Mouse (Mus musculus) thymus, postnatal 36 days (tissue): ENCODE measurements around the gene Plppr3.
"Not testable (repeated sequence)": the region's sequence is repeated elsewhere in the genome, so short reads cannot be mapped to it uniquely, and the experiment has no call there.

Experiments used
- DNase-seq, 2 experiments: peaks; one replicate each; pipeline ENCODE4 v3.0.0; 2022; ENCODE audit warnings: mixed read lengths in 2 of 2

Plppr3 gene

DNA sequence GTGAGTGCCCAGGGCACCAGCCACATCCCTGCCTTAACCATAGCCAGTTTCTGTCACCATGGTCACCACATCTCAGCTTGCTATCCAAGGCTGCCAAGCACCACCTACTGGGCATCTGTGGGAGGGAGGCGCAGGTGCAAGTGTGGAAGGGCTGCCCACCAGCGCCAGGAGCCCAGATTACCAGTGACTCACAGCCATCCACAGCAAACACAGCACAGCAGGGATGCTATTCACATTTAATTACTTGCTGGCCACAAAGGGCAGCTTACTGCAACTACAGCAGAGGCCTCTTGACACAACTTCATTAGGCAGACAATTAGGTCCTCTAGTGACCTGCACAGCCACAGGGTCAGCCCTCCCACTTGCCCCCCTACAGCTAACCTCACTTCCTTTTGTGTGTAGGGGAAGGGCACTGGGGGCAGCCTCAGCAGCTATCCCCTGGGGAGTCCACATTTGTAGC, 26.5 kb upstream of the Plppr3 start:
- DNase-seq: no peak

GRCm38 (mm10) chr10:79897316-79898245, 23.1 kb upstream of the Plppr3 start:
- DNase-seq: no peak

DNA sequence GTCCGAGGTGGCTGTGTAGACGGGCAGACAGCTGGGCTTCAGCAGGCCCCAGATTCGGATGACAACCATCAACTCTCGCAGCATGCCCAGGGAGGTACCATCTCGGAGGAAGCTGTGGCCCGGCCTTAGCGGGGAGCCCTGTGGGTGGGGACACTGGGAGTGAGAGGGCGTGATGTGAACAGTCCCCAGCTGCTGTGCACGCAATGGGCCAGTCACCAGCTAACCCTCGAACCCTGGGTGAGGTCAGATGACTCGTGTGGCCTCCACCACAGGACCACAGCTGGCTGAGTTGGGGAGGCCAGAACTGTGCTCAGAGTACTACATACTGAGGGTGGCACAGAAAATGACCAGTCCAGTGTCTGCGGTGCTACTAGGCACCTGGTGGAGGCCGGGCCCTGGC, 22.4 kb upstream of the Plppr3 start:
- no peak for DNase-seq

- DNase-seq: no peak
Observed at GRCm38 (mm10) chr10:79896306-79896705, 21.9 kb upstream of the Plppr3 start.

GRCm38 (mm10) chr10:79892451-79893118, 18.2 kb upstream of the Plppr3 start:
- peak; percentile 82 to 84 for DNase-seq

DNA sequence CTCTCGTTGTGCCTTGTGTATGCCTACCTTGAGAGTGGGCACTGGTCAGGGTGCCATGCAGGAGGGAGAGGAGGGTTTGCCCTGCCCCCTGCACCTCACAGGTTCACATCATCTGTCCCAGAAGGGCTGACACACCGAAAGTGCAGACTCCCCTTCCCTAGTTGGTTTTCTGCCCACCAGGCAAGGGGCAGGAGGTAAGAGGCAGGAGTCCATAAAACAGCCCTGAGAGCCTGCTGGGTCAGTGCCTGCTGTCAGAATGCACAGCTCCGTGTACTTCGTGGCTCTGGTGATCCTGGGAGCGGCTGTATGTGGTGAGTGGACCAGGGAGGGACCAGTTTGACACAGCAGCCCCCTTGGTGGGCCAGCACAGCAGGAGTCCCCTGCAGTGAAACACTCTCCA, 16.2 kb upstream of the Plppr3 start, which contains the start of gene Cfd:
Gene Cfd (plus strand): TSS at position 184 of the 400 bp plus-strand sequence.
- no peak for DNase-seq

DNA sequence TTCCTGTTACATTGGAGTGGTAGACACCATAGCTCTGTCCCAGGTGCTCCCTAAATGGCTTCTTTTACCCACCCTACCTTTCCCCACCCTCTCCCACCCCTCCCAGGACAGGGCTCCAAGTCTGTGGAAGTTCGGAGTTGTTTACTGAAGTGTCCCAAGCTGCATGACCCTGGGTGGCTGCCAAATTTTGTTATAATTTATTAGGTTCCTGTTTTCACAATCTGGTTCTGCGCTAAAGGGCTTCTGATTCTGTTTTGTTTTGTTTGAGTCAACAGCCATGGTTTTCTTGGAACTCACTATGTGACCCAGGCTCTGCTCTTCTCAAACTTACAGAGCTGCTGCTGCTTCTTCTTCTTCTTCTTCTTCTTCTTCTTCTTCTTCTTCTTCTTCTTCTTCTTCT, 15.0 kb upstream of the Plppr3 start:
- DNase-seq: no peak

DNA sequence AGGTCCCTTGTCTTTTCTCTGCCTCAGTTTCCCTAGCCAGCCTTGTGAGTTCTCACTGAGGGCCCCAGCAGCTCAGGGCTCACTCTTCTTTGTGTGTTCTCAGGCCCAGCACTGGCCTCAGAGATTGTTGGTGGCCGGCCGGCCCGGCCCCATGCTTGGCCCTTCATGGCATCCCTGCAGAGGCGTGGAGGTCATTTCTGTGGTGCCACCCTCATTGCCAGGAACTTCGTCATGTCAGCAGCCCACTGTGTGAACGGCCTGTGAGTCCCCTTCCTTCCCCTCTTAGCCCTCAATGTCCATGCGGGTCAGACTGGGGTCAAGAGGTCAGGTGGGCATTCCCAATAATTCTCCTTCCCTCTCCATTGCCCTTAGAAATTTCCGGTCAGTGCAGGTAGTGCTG, 12.2 kb upstream of the Plppr3 start:
- DNase-seq: no peak

- DNase-seq: no peak
Observed at GRCm38 (mm10) chr10:79886054-79886453, 11.6 kb upstream of the Plppr3 start, which contains the start of gene Elane. Gene Elane, plus strand, starts transcription at chr10:79886247.

GRCm38 (mm10) chr10:79884938-79885337, 10.5 kb upstream of the Plppr3 start:
- DNase-seq: not testable (repeated sequence)

GRCm38 (mm10) chr10:79884446-79884845, 10.0 kb upstream of the Plppr3 start:
- no peak for DNase-seq

- DNase-seq: peak; percentile 64 to 68
Observed at GRCm38 (mm10) chr10:79883297-79884084, 9.1 kb upstream of the Plppr3 start.

DNA sequence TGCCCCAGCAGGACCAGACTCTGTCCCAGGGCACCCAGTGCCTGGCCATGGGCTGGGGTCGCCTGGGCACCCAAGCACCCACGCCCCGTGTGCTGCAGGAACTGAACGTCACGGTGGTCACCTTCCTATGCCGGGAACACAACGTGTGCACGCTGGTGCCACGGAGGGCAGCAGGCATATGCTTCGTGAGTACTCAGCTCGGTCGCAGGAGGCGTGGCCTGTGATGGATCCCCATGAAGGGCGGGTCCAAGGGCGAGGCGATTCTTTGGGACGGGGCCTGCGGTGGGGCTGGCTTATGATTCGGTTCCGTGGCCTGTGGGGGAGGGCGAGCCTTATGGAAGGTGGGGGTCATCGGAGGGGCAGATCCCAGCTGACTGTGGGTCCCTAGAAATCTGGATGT, 7.5 kb upstream of the Plppr3 start:
- DNase-seq: no peak

- peak in 1 of 2 experiments; percentile 20 for DNase-seq
Observed at GRCm38 (mm10) chr10:79880721-79881120, 6.3 kb upstream of the Plppr3 start.

DNA sequence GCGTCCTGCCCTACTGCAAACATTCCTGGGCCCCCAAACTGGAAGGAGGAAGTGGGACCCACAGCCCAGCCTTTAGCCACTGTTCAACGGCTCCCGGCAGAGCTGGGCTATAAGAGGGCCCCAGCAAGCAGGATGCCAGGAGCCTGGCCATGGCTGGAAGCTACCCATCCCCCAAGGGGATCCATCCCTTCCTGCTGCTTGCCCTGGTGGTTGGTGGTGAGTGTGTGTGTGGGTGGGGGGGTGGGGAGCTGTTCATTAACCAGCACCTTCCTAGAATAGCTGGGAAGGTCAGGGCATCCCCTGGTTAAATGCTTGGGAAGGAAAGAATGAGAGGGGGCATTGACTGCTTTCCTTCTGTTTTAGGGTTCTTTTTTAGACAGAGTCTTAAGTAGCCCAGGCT, 5.1 kb upstream of the Plppr3 start:
- no peak for DNase-seq

- no peak for DNase-seq
Observed at GRCm38 (mm10) chr10:79877757-79878156, 3.3 kb upstream of the Plppr3 start.

GRCm38 (mm10) chr10:79877174-79877573, 2.7 kb upstream of the Plppr3 start:
- DNase-seq: no peak

DNA sequence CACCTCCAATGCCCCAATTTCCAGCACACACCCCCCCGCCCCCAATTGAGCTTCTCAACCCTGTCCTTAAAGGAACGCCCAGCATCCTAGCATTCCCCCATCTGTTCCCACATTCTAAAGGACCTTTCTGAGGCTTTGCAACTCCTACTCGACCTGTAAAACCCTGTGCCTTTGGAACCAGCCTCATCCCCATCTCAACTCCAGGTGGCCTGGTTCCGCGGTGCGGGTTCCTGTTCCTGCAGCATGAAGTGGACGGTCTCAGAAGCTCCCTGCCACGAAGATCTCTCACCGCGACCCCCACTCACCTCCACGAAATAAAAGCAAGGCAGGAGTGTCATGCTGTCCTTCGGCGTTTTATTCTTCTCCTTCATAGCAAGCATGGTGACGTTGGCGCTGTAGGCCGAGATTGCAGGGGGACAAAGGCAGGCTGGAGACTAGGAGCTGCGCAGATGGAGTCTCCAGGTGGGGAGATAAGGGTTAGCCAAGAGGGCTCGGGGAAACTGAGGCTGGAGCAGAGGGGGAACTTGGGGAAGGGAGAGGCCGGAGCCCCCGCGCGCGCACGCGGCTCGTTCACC, 632 bp downstream of the Plppr3 start:
- DNase-seq: no peak

GRCm38 (mm10) chr10:79873313-79873712, 1.1 kb downstream of the Plppr3 start:
- DNase-seq: no peak

DNA sequence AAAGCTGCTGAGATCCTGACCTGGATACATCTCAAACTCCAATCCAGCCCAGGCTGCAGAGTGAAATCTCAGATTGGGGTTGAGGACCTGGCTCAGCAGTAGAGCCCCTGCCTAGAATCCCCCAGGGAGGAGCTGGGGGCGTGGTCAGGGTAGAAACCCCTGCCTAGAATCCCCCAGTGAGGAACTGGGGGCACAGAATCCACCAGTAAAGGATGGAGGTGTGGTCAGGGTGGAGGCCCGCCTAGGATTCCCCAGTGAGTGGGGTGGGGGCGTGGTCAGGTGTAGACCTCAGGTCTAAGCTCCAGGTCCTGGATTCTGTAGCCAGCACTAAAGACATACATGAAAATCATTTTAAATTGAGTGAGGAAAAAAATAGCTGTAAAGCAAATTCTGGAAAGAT, 1.6 kb downstream of the Plppr3 start:
- no peak for DNase-seq

- DNase-seq: no peak
Observed at GRCm38 (mm10) chr10:79871845-79872244, 2.6 kb downstream of the Plppr3 start.

- no peak for DNase-seq
Observed at GRCm38 (mm10) chr10:79866601-79867000, 7.8 kb downstream of the Plppr3 start.
